Mouse (Mus musculus) hindbrain, postnatal 0 days (tissue): ENCODE results near the gene Zfp174. TPM values are rescaled to one million over a fixed set of nuclear protein-coding genes. Genes with fewer than 3 reads are reported as not detected.

Experiments
- ATAC-seq: fragments of 200-750 bp; cut with Nextera tagmentation; 2 replicates; pipeline ENCODE4 v1.8.0; 2017; ENCODE audit warnings: mild to moderate bottlenecking, moderate TSS enrichment, moderate library complexity
- DNase-seq: peaks from one replicate; pipeline ENCODE4 v3.0.0-alpha.2; 2015; ENCODE audit warnings: low spot score
- H3K27ac ChIP-seq: fragments of 300-500 bp; sonication (generic); 2 replicates; pipeline ENCODE4 v1.5.1; 2014; ENCODE audit warnings: mild to moderate bottlenecking
- H3K27me3 ChIP-seq: fragments of 300-500 bp; sonication (generic); 2 replicates; pipeline ENCODE4 v1.6.1; 2014; ENCODE audit warnings: low read length, mixed read lengths; ENCODE audit not compliant: insufficient read depth
- H3K36me3 ChIP-seq: fragments of 300-500 bp; sonication (generic); 2 replicates; pipeline ENCODE4 v1.6.1; 2014; ENCODE audit warnings: low read length, mixed read lengths; ENCODE audit not compliant: insufficient read depth
- H3K4me1 ChIP-seq: fragments of 300-500 bp; sonication (generic); 2 replicates; pipeline ENCODE4 v1.6.1; 2014; ENCODE audit warnings: antibody characterized with exemption, low read length, mixed read lengths; ENCODE audit not compliant: insufficient read depth
- H3K4me2 ChIP-seq: fragments of 300-500 bp; sonication (generic); 2 replicates; pipeline ENCODE4 v1.6.1; 2014; ENCODE audit warnings: low read depth, mild to moderate bottlenecking, low read length, moderate library complexity, mixed read lengths
- H3K4me3 ChIP-seq: fragments of 300-500 bp; sonication (generic); 2 replicates; pipeline ENCODE4 v1.5.1; 2014; ENCODE audit warnings: low read length
- H3K9ac ChIP-seq: fragments of 300-500 bp; sonication (generic); replicated peaks from 2 replicates; pipeline ENCODE4 v1.6.1; 2014; ENCODE audit warnings: mild to moderate bottlenecking, low read length, moderate library complexity, mixed read lengths
- H3K9me3 ChIP-seq: fragments of 300-500 bp; sonication (generic); 2 replicates; pipeline ENCODE4 v1.6.1; 2016; ENCODE audit warnings: low read length, mixed read lengths
- CTCF ChIP-seq: IDR thresholded peaks from 2 replicates; pipeline ENCODE4 v1.5.1; 2016; ENCODE audit warnings: antibody characterized with exemption, control low read depth, low read depth
- WGBS: fragments of 180-500 bp; shearing (Covaris S2); extraction: QIAGEN DNeasy Blood & Tissue Kit; methylation state at CpG from one replicate; pipeline ENCODE4 v1.1.7; 2014; 5-methylcytosine and 5-hydroxymethylcytosine counted together
- polyA plus RNA-seq: library from polyadenylated mRNA; unstranded; fragments of >200 nt; fragmentation: Nextera tagmentation; extraction: Ambion mirVana; gene quantifications from 2 replicates; pipeline ENCODE4 v1.2.1, GENCODE M21; 2015
- total RNA-seq: library from RNA; depleted of rRNA; stranded (reverse); fragments of >200 nt; gene quantifications from 2 replicates; pipeline ENCODE4 v1.2.3, GENCODE M21; 2014; rRNA removed

Gene Zfp174
- total and polyA plus RNA-seq, 2 experiments from 2014 or later, result 1.2 to 3.6 TPM

- H3K9ac ChIP-seq, result no peak overlapping the region
- no peaks in the 10 kb centered on the region for H3K9me3 ChIP-seq
- no peak overlapping the region for H3K4me3 ChIP-seq
- no peak for TF ChIP-seq CTCF
- no peaks in the 10 kb centered on the region for H3K4me1 ChIP-seq
- H3K27ac ChIP-seq, result no peak overlapping the region
- H3K36me3 ChIP-seq, result peaks cover 43% of the 10 kb centered on the region
- no peak for ATAC-seq
- H3K4me2 ChIP-seq, result no peak overlapping the region
- WGBS, result 87% methylated on average over 6 of the region's 6 CpGs
- no peak for DNase-seq
- H3K27me3 ChIP-seq, result no peaks in the 10 kb centered on the region
These were observed 49.0 kb downstream of the Zfp174 start for GRCm38 (mm10) chr16:3896046-3896445.

DNA sequence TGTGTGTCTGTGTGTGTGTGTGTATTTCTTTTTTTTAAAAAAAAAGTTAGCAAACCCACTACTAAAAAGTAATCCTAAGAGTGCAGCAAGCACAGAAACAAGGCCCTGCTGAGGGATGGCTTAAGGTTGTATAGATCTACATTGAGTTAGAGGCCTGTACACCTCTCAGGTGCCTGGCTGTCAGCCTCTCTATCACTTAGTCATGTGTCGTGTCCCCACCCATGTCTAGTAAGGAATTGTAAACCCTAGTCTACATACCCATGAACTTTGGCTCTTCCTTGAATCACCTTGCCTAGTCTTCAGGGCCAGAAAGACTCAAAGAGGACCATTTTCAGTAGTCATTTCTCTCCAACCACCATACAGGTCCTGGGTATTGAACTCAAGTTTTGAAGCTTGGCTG, 49.5 kb downstream of the Zfp174 start:
- H3K4me3 ChIP-seq, result no peak overlapping the region
- ATAC-seq (no peak), DNase-seq (no peak)
- H3K27me3 ChIP-seq, result no peaks in the 10 kb centered on the region
- H3K36me3 ChIP-seq, result peaks cover 45% of the 10 kb centered on the region
- WGBS, result 86% methylated on average over 1 of the region's 1 CpGs
- H3K27ac ChIP-seq, result no peak overlapping the region
- no peak for TF ChIP-seq CTCF
- no peak overlapping the region for H3K4me2 ChIP-seq
- H3K9me3 ChIP-seq, result no peaks in the 10 kb centered on the region
- no peaks in the 10 kb centered on the region for H3K4me1 ChIP-seq
- H3K9ac ChIP-seq, result no peak overlapping the region

DNA sequence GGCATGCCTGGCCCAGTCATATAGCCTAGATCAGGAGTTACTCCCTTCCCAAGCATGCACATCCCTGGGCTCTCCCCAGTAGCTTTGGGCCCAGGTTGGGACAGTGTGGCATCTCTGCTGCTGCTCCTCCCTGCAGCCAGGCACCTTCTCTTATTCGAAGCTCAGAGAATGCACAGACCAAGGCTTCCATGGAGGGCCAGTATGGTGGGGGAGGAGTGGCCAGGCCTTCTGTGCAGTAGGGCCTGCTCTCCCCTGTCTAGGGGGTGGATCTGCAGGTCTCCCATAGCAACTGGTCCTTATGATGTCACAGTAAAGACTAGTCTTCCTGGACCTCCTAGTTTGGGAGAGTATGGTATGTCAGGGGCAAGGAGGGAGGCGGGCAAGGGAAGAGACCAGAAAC, 60.4 kb downstream of the Zfp174 start:
- Histone ChIP-seq H3K4me3 (no peak overlapping the region), H3K36me3 (peaks cover 21% of the 10 kb centered on the region), H3K4me2 (no peak overlapping the region), H3K27me3 (no peaks in the 10 kb centered on the region), H3K27ac (no peak overlapping the region), H3K4me1 (peaks cover 5% of the 10 kb centered on the region), H3K9ac (no peak overlapping the region), H3K9me3 (no peaks in the 10 kb centered on the region)
- no peak for ATAC-seq
- no peak for DNase-seq
- TF ChIP-seq CTCF, result no peak
- WGBS, result 76% methylated on average over 2 of the region's 2 CpGs

Other genes starting within 250 kb of the Zfp174 start
- gene Mefv, start 129.2 kb upstream of the Zfp174 start, total RNA-seq, result not detected in 2 replicates
- not detected in 2 replicates for gene Mefv, start 129.2 kb upstream of the Zfp174 start, polyA plus RNA-seq
- 22.7 and 22.9 TPM in 2 replicates for gene Zfp263, start 103.2 kb upstream of the Zfp174 start, total RNA-seq
- 33.1 and 33.5 TPM in 2 replicates for gene Zfp263, start 103.2 kb upstream of the Zfp174 start, polyA plus RNA-seq
- not detected in 2 replicates for gene Olfr15, start 16.4 kb upstream of the Zfp174 start, total RNA-seq
- not detected in 2 replicates for gene Olfr15, start 16.4 kb upstream of the Zfp174 start, polyA plus RNA-seq
- 76.7 and 89.6 TPM in 2 replicates for gene Naa60, start 25.1 kb downstream of the Zfp174 start, total RNA-seq
- gene Naa60, start 25.1 kb downstream of the Zfp174 start, polyA plus RNA-seq, result 85.7 and 91.6 TPM in 2 replicates
- gene Zfp597, start 37.3 kb downstream of the Zfp174 start, total RNA-seq, result 21.4 and 24.4 TPM in 2 replicates
- gene Zfp597, start 37.3 kb downstream of the Zfp174 start, polyA plus RNA-seq, result 10.0 and 11.9 TPM in 2 replicates
- 2.9 and 10.9 TPM in 2 replicates for gene Gm20695, start 37.4 kb downstream of the Zfp174 start, total RNA-seq
- 1.0 and 3.2 TPM in 2 replicates for gene Gm20695, start 37.4 kb downstream of the Zfp174 start, polyA plus RNA-seq
- gene 1700037C18Rik, start 61.4 kb downstream of the Zfp174 start, total RNA-seq, result 7.9 and 47.7 TPM in 2 replicates
- 12.6 and 12.7 TPM in 2 replicates for gene 1700037C18Rik, start 61.4 kb downstream of the Zfp174 start, polyA plus RNA-seq
- 11.8 and 14.4 TPM in 2 replicates for gene Cluap1, start 61.5 kb downstream of the Zfp174 start, total RNA-seq
- gene Cluap1, start 61.5 kb downstream of the Zfp174 start, polyA plus RNA-seq, result 42.3 and 42.6 TPM in 2 replicates
- gene Nlrc3, start 129.4 kb downstream of the Zfp174 start, total RNA-seq, result 0.93 and 1.3 TPM in 2 replicates
- gene Nlrc3, start 129.4 kb downstream of the Zfp174 start, polyA plus RNA-seq, result 0.61 and 0.63 TPM in 2 replicates
- gene Slx4, start 156.5 kb downstream of the Zfp174 start, total RNA-seq, result 28.1 and 35.9 TPM in 2 replicates
- 15.1 and 15.4 TPM in 2 replicates for gene Slx4, start 156.5 kb downstream of the Zfp174 start, polyA plus RNA-seq
- gene Dnase1, start 189.7 kb downstream of the Zfp174 start, total RNA-seq, result 0.31 TPM in 1 of 2 replicates, not detected in the other
- 2.0 and 2.3 TPM in 2 replicates for gene Dnase1, start 189.7 kb downstream of the Zfp174 start, polyA plus RNA-seq
- gene Trap1, start 230.6 kb downstream of the Zfp174 start, total RNA-seq, result 41.2 and 42.6 TPM in 2 replicates
- gene Trap1, start 230.6 kb downstream of the Zfp174 start, polyA plus RNA-seq, result 51.2 and 52.1 TPM in 2 replicates